Mouse (Mus musculus): ENCODE measurements around the gene Gm16867.
"Not testable (repeated sequence)": the region's sequence is repeated elsewhere in the genome, so short reads cannot be mapped to it uniquely, and the experiment has no call there.

GRCm38 (mm10) chr14:69440955-69441354 lies 62.2 kb downstream of the Gm16867 start:
- not testable (repeated sequence) for TF ChIP-seq EP300 (optimal IDR thresholded peaks at IDR 0.05); CTCF (IDR thresholded peaks at IDR 0.05; ENCODE audit: low read depth)
